Mouse (Mus musculus) G1E (cell line): ENCODE measurements around the gene Ddx42. TPM values are rescaled to one million over a fixed set of nuclear protein-coding genes. Genes with fewer than 3 reads are reported as not detected.
"Not testable (repeated sequence)": the region's sequence is repeated elsewhere in the genome, so short reads cannot be mapped to it uniquely, and the experiment has no call there.

Experiments used
- ATAC-seq: 2 replicates; pipeline ENCODE4 v1.8.0; 2016; ENCODE audit warnings: mild to moderate bottlenecking; ENCODE audit not compliant: insufficient number of reproducible peaks, poor library complexity, low FRiP score, severe bottlenecking; ENCODE audit errors: extremely low read depth
- DNase-seq: peaks from one replicate; pipeline ENCODE4 v3.0.0; 2012; ENCODE audit warnings: low spot score
- H3K27me3 ChIP-seq: 2 replicates; pipeline ENCODE4 v1.6.1; 2012; ENCODE audit warnings: mild to moderate bottlenecking, low read length, inconsistent platforms; ENCODE audit not compliant: insufficient read depth
- H3K36me3 ChIP-seq: replicated peaks from 2 replicates; pipeline ENCODE3; 2012; ENCODE audit warnings: mild to moderate bottlenecking, inconsistent platforms
- H3K4me1 ChIP-seq: 2 replicates; pipeline ENCODE4 v1.6.1; 2012; ENCODE audit warnings: low read depth, low read length, inconsistent platforms, mixed read lengths; ENCODE audit not compliant: insufficient read depth
- H3K4me3 ChIP-seq: 2 replicates; pipeline ENCODE4 v1.5.1; 2012; ENCODE audit warnings: low read depth, mild to moderate bottlenecking, inconsistent platforms, low read length, moderate library complexity, mixed read lengths
- H3K9me3 ChIP-seq: replicated peaks from 2 replicates; pipeline ENCODE4 v1.6.1; 2012; ENCODE audit warnings: inconsistent platforms
- CTCF ChIP-seq: IDR thresholded peaks from 2 replicates; pipeline ENCODE4 v1.5.1; 2012; ENCODE audit warnings: low read depth, low read length, inconsistent platforms, mixed read lengths
- GATA1 ChIP-seq: IDR thresholded peaks from 2 replicates; pipeline ENCODE4 v1.6.1; 2012; ENCODE audit warnings: borderline replicate concordance, low read length, inconsistent platforms, mixed read lengths
- GATA2 ChIP-seq: IDR thresholded peaks from 2 replicates; pipeline ENCODE4 v1.6.1; 2012; ENCODE audit warnings: low read depth, low read length, inconsistent platforms, borderline replicate concordance
- POLR2AphosphoS5 ChIP-seq: IDR thresholded peaks from 2 replicates; pipeline ENCODE4 v1.6.1; 2012; ENCODE audit warnings: low read depth, low read length, inconsistent platforms; ENCODE audit not compliant: insufficient replicate concordance
- TAL1 ChIP-seq: conservative IDR thresholded peaks from 2 replicates; pipeline ENCODE4 v1.6.1; 2012; ENCODE audit warnings: low read depth, low read length, inconsistent platforms, mixed read lengths
- polyA plus RNA-seq: library from polyadenylated mRNA; stranded (reverse); fragments of >175 nt; gene quantifications from 2 replicates; pipeline ENCODE4 v1.2.3, GENCODE M21; 2012
- total RNA-seq, 2 experiments: library from RNA; stranded (forward) in 1 of 2; stranded (reverse) in 1 of 2; fragments of 200-1000 nt in 1 of 2; fragments of >200 nt in 1 of 2; fragmentation: Nextera tagmentation in 1 of 2; gene quantifications; 2 replicates each; pipeline ENCODE4 v1.2.3; 2014 to 2017

Ddx42 gene
- total and polyA plus RNA-seq, 3 experiments, result 50.3 to 112 (median 63.7) TPM

DNA sequence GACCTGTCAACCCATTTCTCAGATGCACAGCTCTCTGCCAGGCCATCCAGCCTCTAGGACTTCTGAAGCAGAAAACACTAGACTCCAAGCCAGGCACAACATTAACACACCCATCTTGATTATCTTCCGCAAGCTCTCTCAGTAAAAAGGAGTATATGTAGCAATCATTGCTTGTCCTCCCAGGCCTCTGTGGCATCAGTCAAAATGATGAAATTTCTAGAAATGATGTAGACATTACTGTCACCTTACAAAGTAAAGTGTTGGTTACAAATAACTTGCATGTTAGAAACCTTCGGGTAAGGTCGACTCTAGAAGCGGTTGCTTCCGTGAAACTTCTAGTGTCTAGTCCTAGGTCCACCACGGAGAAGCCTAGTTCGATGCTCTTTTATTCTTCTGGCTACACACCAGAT lies 1.3 kb upstream of the Ddx42 start:
- H3K27me3 ChIP-seq, result no peaks in the 10 kb centered on the region
- peaks cover 44% of the 10 kb centered on the region for H3K36me3 ChIP-seq
- DNase-seq, result no peak
- H3K9me3 ChIP-seq, result no peaks in the 10 kb centered on the region
- no peak for ATAC-seq
- H3K4me3 ChIP-seq, result peak overlapping the region; percentile 97
- peaks cover 34% of the 10 kb centered on the region for H3K4me1 ChIP-seq
- TF ChIP-seq TAL1 (no peak), POLR2AphosphoS5 (no peak), GATA1 (no peak), CTCF (no peak), GATA2 (no peak)

DNA sequence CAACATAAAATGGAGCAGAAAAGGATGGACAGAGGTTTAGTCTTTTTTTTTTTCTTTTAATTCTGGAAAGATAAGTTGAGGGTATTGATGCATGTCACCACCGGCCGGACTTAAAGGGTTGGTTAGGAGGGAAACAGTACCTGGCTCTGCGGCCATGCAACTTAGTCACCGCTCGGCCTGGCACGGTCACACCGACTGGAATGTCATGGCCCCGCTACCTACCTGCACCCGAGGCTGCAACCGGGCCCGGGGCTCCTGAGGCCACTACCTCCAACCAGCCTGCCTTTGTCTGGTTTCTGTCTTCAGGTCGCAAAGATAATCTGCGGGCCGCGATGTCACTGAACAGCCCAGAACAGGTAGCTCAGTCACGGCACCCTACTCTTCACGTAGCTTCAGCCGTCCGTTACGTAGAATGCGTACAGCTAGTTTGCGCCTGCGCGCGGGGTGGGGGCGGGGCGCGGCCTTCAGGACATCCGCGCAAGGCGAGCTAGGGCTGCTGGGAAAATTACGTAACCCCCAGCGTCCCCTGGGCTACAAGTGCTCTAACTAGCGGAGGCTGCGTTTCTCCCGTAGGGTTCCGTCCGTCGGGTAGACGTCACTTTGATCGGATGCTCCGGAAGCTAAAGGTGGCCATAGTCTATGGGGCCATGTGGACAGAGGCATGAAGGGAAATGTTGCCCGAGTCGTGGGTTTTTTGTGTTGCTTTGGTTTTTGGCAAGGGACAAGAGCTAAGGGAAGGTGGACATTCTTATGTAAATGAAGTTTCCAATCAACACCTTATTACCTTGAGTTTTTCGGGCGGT lies 598 bp upstream of the Ddx42 start, which contains the start of gene Ccdc47:
Ccdc47 (minus strand) TSS at position 418 of the 803 bp plus-strand sequence.
- Histone ChIP-seq H3K27me3 (no peaks in the 10 kb centered on the region), H3K36me3 (peaks cover 44% of the 10 kb centered on the region), H3K4me1 (peaks cover 37% of the 10 kb centered on the region), H3K4me3 (peak within 1 kb of the TSS; percentile 97), H3K9me3 (no peaks in the 10 kb centered on the region)
- TF ChIP-seq TAL1, result no peak
- no peak for TF ChIP-seq GATA1
- TF ChIP-seq POLR2AphosphoS5, result peak; percentile 33; the same call in 1 of the 2 replicates
- DNase-seq, result peak; percentile 88
- peak; percentile 91 for ATAC-seq

- H3K4me3 ChIP-seq, result no peak overlapping the region
- H3K36me3 ChIP-seq, result peaks cover 39% of the 10 kb centered on the region
- no peaks in the 10 kb centered on the region for H3K27me3 ChIP-seq
- no peak for TF ChIP-seq POLR2AphosphoS5
- TF ChIP-seq GATA2, result no peak
- no peak for TF ChIP-seq CTCF
- TF ChIP-seq GATA1, result no peak
- TF ChIP-seq TAL1, result no peak
- peaks cover 18% of the 10 kb centered on the region for H3K4me1 ChIP-seq
- H3K9me3 ChIP-seq, result no peaks in the 10 kb centered on the region
- no peak for DNase-seq
- ATAC-seq, result no peak
Measured at GRCm38 (mm10) chr11:106220603-106221002, 3.9 kb downstream of the Ddx42 start.

GRCm38 (mm10) chr11:106233978-106234377 lies 17.3 kb downstream of the Ddx42 start:
- not testable (repeated sequence) for H3K9me3 ChIP-seq, H3K4me1 ChIP-seq, ATAC-seq, H3K4me3 ChIP-seq, H3K27me3 ChIP-seq, DNase-seq
- peaks cover 85% of the 10 kb centered on the region for H3K36me3 ChIP-seq

GRCm38 (mm10) chr11:106246834-106247233 lies 30.1 kb downstream of the Ddx42 start:
- H3K4me1 ChIP-seq, result peaks cover 8% of the 10 kb centered on the region; the same call in 1 of the 2 replicates
- TF ChIP-seq GATA2, result no peak
- TF ChIP-seq POLR2AphosphoS5, result no peak
- no peak for TF ChIP-seq CTCF
- TF ChIP-seq TAL1, result no peak
- TF ChIP-seq GATA1, result no peak
- no peaks in the 10 kb centered on the region for H3K9me3 ChIP-seq
- peaks cover 97% of the 10 kb centered on the region for H3K36me3 ChIP-seq
- H3K4me3 ChIP-seq, result no peak overlapping the region
- ATAC-seq (no peak), DNase-seq (no peak)
- H3K27me3 ChIP-seq, result no peaks in the 10 kb centered on the region

DNA sequence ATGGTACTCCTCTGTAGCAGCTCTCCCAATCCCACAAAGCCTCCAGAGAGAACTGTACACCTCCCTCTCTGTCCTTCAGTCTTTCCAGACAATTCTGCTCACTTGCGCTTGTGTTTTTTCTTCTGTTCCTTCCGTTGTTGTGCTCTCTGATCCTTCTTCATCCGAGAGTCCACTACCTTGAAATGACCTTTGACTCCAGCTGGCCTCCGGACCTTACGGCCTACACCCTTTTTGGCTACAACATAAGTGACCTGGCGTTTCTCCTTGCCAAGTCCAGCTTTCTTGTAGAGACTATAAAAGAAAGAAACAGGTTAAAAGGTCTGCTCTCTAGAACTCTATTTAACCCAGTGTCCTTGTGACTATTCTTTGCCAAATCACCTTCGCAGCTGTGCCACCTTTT lies 32.6 kb downstream of the Ddx42 start:
- Histone ChIP-seq H3K9me3 (no peaks in the 10 kb centered on the region), H3K4me1 (peaks cover 30% of the 10 kb centered on the region), H3K27me3 (no peaks in the 10 kb centered on the region), H3K36me3 (peaks cover 97% of the 10 kb centered on the region), H3K4me3 (no peak overlapping the region)
- ATAC-seq (no peak), DNase-seq (no peak)
- no peak for TF ChIP-seq CTCF
- no peak for TF ChIP-seq GATA1
- no peak for TF ChIP-seq TAL1
- no peak for TF ChIP-seq POLR2AphosphoS5
- no peak for TF ChIP-seq GATA2

DNA sequence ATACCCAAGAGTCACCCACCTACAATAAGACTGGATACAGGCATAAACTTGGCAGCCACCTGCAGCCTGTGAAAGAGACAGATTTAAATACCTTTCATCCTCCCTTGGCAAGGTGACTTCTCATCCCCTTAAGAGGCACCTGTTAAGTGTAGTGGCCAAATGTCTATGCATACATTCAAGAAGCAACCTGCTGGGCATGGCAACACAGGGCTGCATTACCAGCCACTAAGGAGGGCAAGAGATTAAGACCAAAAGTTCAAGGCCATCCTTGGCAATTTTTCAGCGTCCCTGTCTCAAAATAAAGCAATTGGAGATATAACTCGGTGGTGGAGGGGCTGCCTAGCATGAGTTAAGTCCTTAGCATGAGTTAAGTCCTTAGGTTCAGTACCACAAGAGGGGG lies 38.0 kb downstream of the Ddx42 start:
- DNase-seq (no peak), ATAC-seq (no peak)
- Histone ChIP-seq H3K27me3 (no peaks in the 10 kb centered on the region), H3K36me3 (peaks cover 79% of the 10 kb centered on the region), H3K4me1 (peaks cover 53% of the 10 kb centered on the region), H3K4me3 (peak overlapping the region; percentile 88), H3K9me3 (no peaks in the 10 kb centered on the region)
- TF ChIP-seq CTCF (no peak), POLR2AphosphoS5 (no peak), GATA1 (no peak), TAL1 (no peak), GATA2 (no peak)
